Mouse (Mus musculus): Measurements from ENCODE around the gene Chic1. TPM values are rescaled to one million over a fixed set of nuclear protein-coding genes. Genes with fewer than 3 reads are reported as not detected.

The Chic1 gene
- polyA plus RNA-seq, 1 experiment from 2014 or later = 3.3 TPM

GRCm38 (mm10) chrX:103393841-103394240, 37.6 kb downstream of the Chic1 start:
- Histone ChIP-seq H3K9ac (ENCODE audit: low read length) (no peak overlapping the region), H3K4me1 (ENCODE audit: control insufficient read depth, insufficient read depth, low read length) (no peaks in the 10 kb centered on the region), H3K4me3 (ENCODE audit: low read depth, low read length) (no peak overlapping the region), H3K27me3 (replicated peaks; ENCODE audit: control insufficient read depth, insufficient read depth, low read length) (peaks cover 4% of the 10 kb centered on the region; the same call in 1 of the 2 replicates), H3K9me3 (replicated peaks; ENCODE audit: control insufficient read depth, low read length) (no peaks in the 10 kb centered on the region), H3K27ac (ENCODE audit: low read depth, low read length) (no peak overlapping the region), H3K36me3 (ENCODE audit: control insufficient read depth, insufficient read depth, low read length) (no peaks in the 10 kb centered on the region), H3K4me2 (ENCODE audit: low read length) (no peak overlapping the region)
- no peak for ATAC-seq
- WGBS = 83% methylated on average over 1 of the region's 1 CpGs
- no peak for DNase-seq (ENCODE audit: low spot score)

GRCm38 (mm10) chrX:103405021-103405420, 48.7 kb downstream of the Chic1 start:
- H3K27me3 ChIP-seq (replicated peaks; ENCODE audit: control insufficient read depth, insufficient read depth, low read length) = 0 out of 2 replicates have a peak, but pooled peaks cover 4% of the 10 kb centered on the region
- no peaks in the 10 kb centered on the region for H3K9me3 ChIP-seq (replicated peaks; ENCODE audit: control insufficient read depth, low read length)
- H3K36me3 ChIP-seq (ENCODE audit: control insufficient read depth, insufficient read depth, low read length) = no peaks in the 10 kb centered on the region
- H3K9ac ChIP-seq (ENCODE audit: low read length) = no peak overlapping the region
- ATAC-seq = no peak
- H3K4me3 ChIP-seq (ENCODE audit: low read depth, low read length) = no peak overlapping the region
- H3K4me2 ChIP-seq (ENCODE audit: low read length) = no peak overlapping the region
- 38% methylated on average over 13 of the region's 13 CpGs for WGBS
- no peaks in the 10 kb centered on the region for H3K4me1 ChIP-seq (ENCODE audit: control insufficient read depth, insufficient read depth, low read length)
- no peak overlapping the region for H3K27ac ChIP-seq (ENCODE audit: low read depth, low read length)
- no peak for DNase-seq (ENCODE audit: low spot score)

- 0 out of 2 replicates have a peak, but pooled peaks cover 9% of the 10 kb centered on the region for H3K27me3 ChIP-seq (replicated peaks; ENCODE audit: control insufficient read depth, insufficient read depth, low read length)
- 78% methylated on average over 5 of the region's 5 CpGs for WGBS
- H3K9ac ChIP-seq (ENCODE audit: low read length) = no peak within 1 kb of the TSS
- DNase-seq (ENCODE audit: low spot score) (no peak), ATAC-seq (no peak)
- no peak within 1 kb of the TSS for H3K4me2 ChIP-seq (ENCODE audit: low read length)
- H3K9me3 ChIP-seq (replicated peaks; ENCODE audit: control insufficient read depth, low read length) = no peaks in the 10 kb centered on the region
- H3K4me3 ChIP-seq (ENCODE audit: low read depth, low read length) = no peak within 1 kb of the TSS
- H3K27ac ChIP-seq (ENCODE audit: low read depth, low read length) = no peak within 1 kb of the TSS
- H3K36me3 ChIP-seq (ENCODE audit: control insufficient read depth, insufficient read depth, low read length) = no peaks in the 10 kb centered on the region
- H3K4me1 ChIP-seq (ENCODE audit: control insufficient read depth, insufficient read depth, low read length) = no peaks in the 10 kb centered on the region
Measured at GRCm38 (mm10) chrX:103414167-103414566, 57.9 kb downstream of the Chic1 start, which contains the start of gene Tsx. Gene Tsx (plus strand): TSS chrX:103414467.

GRCm38 (mm10) chrX:103421710-103422109, 65.4 kb downstream of the Chic1 start, which contains the start of gene Gm26992:
Gene Gm26992 (plus strand): TSS chrX:103422010.
- WGBS = 94% methylated on average over 2 of the region's 2 CpGs
- Histone ChIP-seq H3K27ac (ENCODE audit: low read depth, low read length) (no peak within 1 kb of the TSS), H3K36me3 (ENCODE audit: control insufficient read depth, insufficient read depth, low read length) (no peaks in the 10 kb centered on the region), H3K9me3 (replicated peaks; ENCODE audit: control insufficient read depth, low read length) (no peaks in the 10 kb centered on the region), H3K4me3 (ENCODE audit: low read depth, low read length) (no peak within 1 kb of the TSS), H3K4me2 (ENCODE audit: low read length) (no peak within 1 kb of the TSS), H3K4me1 (ENCODE audit: control insufficient read depth, insufficient read depth, low read length) (no peaks in the 10 kb centered on the region), H3K9ac (ENCODE audit: low read length) (no peak within 1 kb of the TSS), H3K27me3 (replicated peaks; ENCODE audit: control insufficient read depth, insufficient read depth, low read length) (no peaks in the 10 kb centered on the region)
- no peak for DNase-seq (ENCODE audit: low spot score)
- no peak for ATAC-seq

- H3K4me2 ChIP-seq (ENCODE audit: low read length) = no peak overlapping the region
- H3K27me3 ChIP-seq (replicated peaks; ENCODE audit: control insufficient read depth, insufficient read depth, low read length) = no peaks in the 10 kb centered on the region
- ATAC-seq (no peak), DNase-seq (ENCODE audit: low spot score) (no peak)
- no peaks in the 10 kb centered on the region for H3K4me1 ChIP-seq (ENCODE audit: control insufficient read depth, insufficient read depth, low read length)
- WGBS = 77% methylated on average over 7 of the region's 7 CpGs
- no peaks in the 10 kb centered on the region for H3K9me3 ChIP-seq (replicated peaks; ENCODE audit: control insufficient read depth, low read length)
- no peak overlapping the region for H3K9ac ChIP-seq (ENCODE audit: low read length)
- H3K36me3 ChIP-seq (ENCODE audit: control insufficient read depth, insufficient read depth, low read length) = no peaks in the 10 kb centered on the region
- H3K27ac ChIP-seq (ENCODE audit: low read depth, low read length) = no peak overlapping the region
- no peak overlapping the region for H3K4me3 ChIP-seq (ENCODE audit: low read depth, low read length)
Measured at GRCm38 (mm10) chrX:103427677-103428076, 71.4 kb downstream of the Chic1 start.

GRCm38 (mm10) chrX:103432293-103432692, 76.0 kb downstream of the Chic1 start:
- no peak overlapping the region for H3K4me3 ChIP-seq (ENCODE audit: low read depth, low read length)
- peaks cover 4% of the 10 kb centered on the region for H3K27me3 ChIP-seq (replicated peaks; ENCODE audit: control insufficient read depth, insufficient read depth, low read length)
- WGBS = 72% methylated on average over 7 of the region's 7 CpGs
- ATAC-seq = no peak
- DNase-seq (ENCODE audit: low spot score) = no peak
- no peaks in the 10 kb centered on the region for H3K9me3 ChIP-seq (replicated peaks; ENCODE audit: control insufficient read depth, low read length)
- H3K4me2 ChIP-seq (ENCODE audit: low read length) = no peak overlapping the region
- H3K36me3 ChIP-seq (ENCODE audit: control insufficient read depth, insufficient read depth, low read length) = no peaks in the 10 kb centered on the region
- no peak overlapping the region for H3K27ac ChIP-seq (ENCODE audit: low read depth, low read length)
- H3K4me1 ChIP-seq (ENCODE audit: control insufficient read depth, insufficient read depth, low read length) = no peaks in the 10 kb centered on the region
- no peak overlapping the region for H3K9ac ChIP-seq (ENCODE audit: low read length)

GRCm38 (mm10) chrX:103438023-103438422, 81.7 kb downstream of the Chic1 start:
- ATAC-seq = no peak
- WGBS = 20% methylated on average over 9 of the region's 9 CpGs
- H3K27me3 ChIP-seq (replicated peaks; ENCODE audit: control insufficient read depth, insufficient read depth, low read length) = peaks cover 12% of the 10 kb centered on the region

GRCm38 (mm10) chrX:103440803-103441202, 84.5 kb downstream of the Chic1 start:
- H3K27ac ChIP-seq (ENCODE audit: low read depth, low read length) = no peak overlapping the region
- H3K4me2 ChIP-seq (ENCODE audit: low read length) = no peak overlapping the region
- H3K4me1 ChIP-seq (ENCODE audit: control insufficient read depth, insufficient read depth, low read length) = no peaks in the 10 kb centered on the region
- H3K9me3 ChIP-seq (replicated peaks; ENCODE audit: control insufficient read depth, low read length) = no peaks in the 10 kb centered on the region
- peaks cover 14% of the 10 kb centered on the region for H3K27me3 ChIP-seq (replicated peaks; ENCODE audit: control insufficient read depth, insufficient read depth, low read length)
- peak; percentile 50; the same call in 1 of the 2 replicates for ATAC-seq
- no peak overlapping the region for H3K4me3 ChIP-seq (ENCODE audit: low read depth, low read length)
- no peak overlapping the region for H3K9ac ChIP-seq (ENCODE audit: low read length)
- H3K36me3 ChIP-seq (ENCODE audit: control insufficient read depth, insufficient read depth, low read length) = no peaks in the 10 kb centered on the region
- peak; percentile 86 for DNase-seq (ENCODE audit: low spot score)
- WGBS = 3% methylated on average over 1 of the region's 1 CpGs

More at GRCm38 (mm10) chrX:103438023-103438422, 81.7 kb downstream of the Chic1 start:
- no peak for DNase-seq (ENCODE audit: low spot score)
- no peak overlapping the region for H3K27ac ChIP-seq (ENCODE audit: low read depth, low read length)
- no peaks in the 10 kb centered on the region for H3K4me1 ChIP-seq (ENCODE audit: control insufficient read depth, insufficient read depth, low read length)
- no peaks in the 10 kb centered on the region for H3K36me3 ChIP-seq (ENCODE audit: control insufficient read depth, insufficient read depth, low read length)
- no peak overlapping the region for H3K9ac ChIP-seq (ENCODE audit: low read length)
- H3K4me3 ChIP-seq (ENCODE audit: low read depth, low read length) = no peak overlapping the region
- no peak overlapping the region for H3K4me2 ChIP-seq (ENCODE audit: low read length)
- no peaks in the 10 kb centered on the region for H3K9me3 ChIP-seq (replicated peaks; ENCODE audit: control insufficient read depth, low read length)

- Histone ChIP-seq H3K4me3 (ENCODE audit: low read depth, low read length) (no peak overlapping the region), H3K9ac (ENCODE audit: low read length) (no peak overlapping the region), H3K27me3 (replicated peaks; ENCODE audit: control insufficient read depth, insufficient read depth, low read length) (peaks cover 11% of the 10 kb centered on the region; the same call in 1 of the 2 replicates), H3K9me3 (replicated peaks; ENCODE audit: control insufficient read depth, low read length) (no peaks in the 10 kb centered on the region), H3K4me1 (ENCODE audit: control insufficient read depth, insufficient read depth, low read length) (no peaks in the 10 kb centered on the region), H3K27ac (ENCODE audit: low read depth, low read length) (no peak overlapping the region), H3K36me3 (ENCODE audit: control insufficient read depth, insufficient read depth, low read length) (no peaks in the 10 kb centered on the region), H3K4me2 (ENCODE audit: low read length) (no peak overlapping the region)
- DNase-seq (ENCODE audit: low spot score) (peak; percentile 63), ATAC-seq (no peak)
- 33% methylated on average over 7 of the region's 7 CpGs for WGBS
Measured at GRCm38 (mm10) chrX:103443755-103444154, 87.5 kb downstream of the Chic1 start.
